Mouse (Mus musculus) G1E (cell line): ENCODE measurements at regions not wholly inside any gene's neighbourhood (a gene's known extent, or its start where the extent isn't known, plus 50 kb on each side); places are given as distances from the start of the nearest gene placed in this dataset.

Experiments
- CTCF ChIP-seq: IDR thresholded peaks from 2 replicates; pipeline ENCODE4 v1.5.1; 2012; ENCODE audit warnings: low read depth, low read length, inconsistent platforms, mixed read lengths
- GATA1 ChIP-seq: IDR thresholded peaks from 2 replicates; pipeline ENCODE4 v1.6.1; 2012; ENCODE audit warnings: borderline replicate concordance, low read length, inconsistent platforms, mixed read lengths
- POLR2AphosphoS5 ChIP-seq: IDR thresholded peaks from 2 replicates; pipeline ENCODE4 v1.6.1; 2012; ENCODE audit warnings: low read depth, low read length, inconsistent platforms; ENCODE audit not compliant: insufficient replicate concordance

DNA sequence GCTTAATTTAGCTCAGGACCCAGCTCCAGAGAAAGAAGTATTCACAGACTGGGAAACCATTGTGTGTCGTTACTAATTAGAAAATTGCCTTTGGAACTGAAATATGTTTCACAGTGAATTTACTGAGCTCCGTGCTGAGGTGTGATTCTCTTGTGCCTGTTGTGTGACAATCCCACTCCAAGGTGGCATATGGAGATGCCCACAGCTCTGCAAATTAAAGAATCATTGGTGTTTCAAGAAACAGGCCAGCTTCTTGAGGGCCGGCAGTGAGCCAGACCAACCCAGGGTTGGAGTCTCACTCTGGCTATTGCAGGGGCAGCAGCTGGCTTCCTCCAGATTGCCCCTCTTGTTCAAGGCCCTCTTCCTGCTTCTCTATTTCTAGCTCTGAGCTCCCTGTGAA lies 203.9 kb upstream of the Nxpe4 start:
- TF ChIP-seq GATA1 = no peak
- no peak for TF ChIP-seq CTCF
- no peak for TF ChIP-seq POLR2AphosphoS5
